Mouse (Mus musculus) heart, adult 18-20 months (tissue): Measurements from ENCODE around the gene Klhl29. TPM values are rescaled to one million over a fixed set of nuclear protein-coding genes. Genes with fewer than 3 reads are reported as not detected.

Experiments used
- DNase-seq, 2 experiments: peaks; one replicate each; pipeline ENCODE4 v3.0.0; 2021 to 2022; ENCODE audit warnings: mixed read lengths in 1 of 2
- total RNA-seq, 2 experiments: library from RNA; stranded (reverse); gene quantifications; 2 replicates each; pipeline ENCODE4 v1.2.3; 2021

Gene Klhl29
- total RNA-seq, 2 experiments from 2014 or later = 0.27 to 0.44 TPM

- peak; percentile 52 to 64 for DNase-seq
Measured at GRCm38 (mm10) chr12:5219913-5220575, 155.4 kb downstream of the Klhl29 start.

DNA sequence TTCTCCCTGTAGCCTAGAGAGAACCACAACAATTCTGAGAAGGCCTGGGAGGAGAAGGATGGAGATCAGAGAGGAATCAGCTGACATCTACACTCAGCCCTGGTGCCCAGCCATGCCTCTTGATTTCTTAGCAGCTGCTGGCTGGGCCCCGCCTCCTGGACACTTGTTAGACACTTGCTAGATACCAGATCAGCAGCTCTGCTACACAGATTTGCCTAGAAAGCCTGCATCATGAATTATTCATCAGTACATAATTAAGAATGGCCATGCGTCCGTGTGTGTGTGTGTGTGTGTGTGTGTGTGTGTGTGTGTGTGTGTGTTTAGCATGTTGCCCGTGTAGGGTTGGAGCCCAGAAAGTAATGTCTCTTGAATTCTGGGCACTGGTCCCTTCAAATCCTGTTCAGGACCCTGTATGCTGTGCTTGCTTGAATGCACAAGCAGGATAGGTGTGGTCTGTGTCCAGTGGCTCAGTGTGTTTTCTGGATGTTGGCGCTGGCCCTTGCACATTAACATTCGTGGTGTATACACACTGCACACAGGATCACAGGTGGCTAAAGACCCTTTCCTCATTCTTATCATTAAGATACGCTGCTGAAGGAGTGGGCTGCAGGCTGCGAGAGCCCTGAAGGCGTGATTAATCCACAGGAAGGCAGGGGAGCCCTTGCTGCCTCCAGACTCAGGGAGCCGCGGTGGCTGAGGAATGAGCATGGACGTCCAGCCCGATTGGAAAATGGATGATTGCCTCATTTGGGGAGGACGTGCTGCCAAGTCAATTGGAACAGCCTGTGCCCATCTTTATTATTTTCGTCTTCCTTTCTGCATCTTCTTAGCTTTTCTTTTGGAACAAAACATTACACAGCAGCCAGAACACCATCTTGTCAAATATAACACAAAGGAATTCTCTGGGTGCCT is 159.4 kb downstream of the Klhl29 start:
- peak; percentile 17 to 45 for DNase-seq

DNA sequence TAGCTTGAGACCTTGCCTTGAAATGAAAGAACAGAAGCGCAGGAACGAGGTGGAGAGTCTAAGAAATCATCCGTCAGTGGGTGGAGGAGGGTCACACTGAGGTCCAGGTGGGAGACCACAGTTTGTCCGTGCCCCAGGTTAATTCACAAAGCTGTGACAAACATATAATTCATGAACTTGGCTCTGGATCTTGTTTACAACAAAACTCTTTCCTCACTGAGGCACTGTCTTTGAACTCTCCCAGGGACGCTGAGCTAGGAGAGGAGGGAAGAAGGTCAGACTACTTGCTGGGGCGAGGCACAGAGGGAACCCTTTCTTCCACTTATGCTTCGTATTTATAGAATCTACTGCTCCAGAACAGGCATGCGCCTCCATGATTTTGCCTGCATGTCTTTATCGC is 161.2 kb downstream of the Klhl29 start:
- no peak for DNase-seq

GRCm38 (mm10) chr12:5213339-5214104 is 162.0 kb downstream of the Klhl29 start:
- DNase-seq = peak; percentile 73 to 78

- DNase-seq = no peak
Measured at GRCm38 (mm10) chr12:5211884-5212283, 163.6 kb downstream of the Klhl29 start.

GRCm38 (mm10) chr12:5210786-5211185 is 164.7 kb downstream of the Klhl29 start:
- DNase-seq = no peak

- DNase-seq = peak; percentile 22 to 47
Measured at GRCm38 (mm10) chr12:5207941-5208905, 167.3 kb downstream of the Klhl29 start.

DNA sequence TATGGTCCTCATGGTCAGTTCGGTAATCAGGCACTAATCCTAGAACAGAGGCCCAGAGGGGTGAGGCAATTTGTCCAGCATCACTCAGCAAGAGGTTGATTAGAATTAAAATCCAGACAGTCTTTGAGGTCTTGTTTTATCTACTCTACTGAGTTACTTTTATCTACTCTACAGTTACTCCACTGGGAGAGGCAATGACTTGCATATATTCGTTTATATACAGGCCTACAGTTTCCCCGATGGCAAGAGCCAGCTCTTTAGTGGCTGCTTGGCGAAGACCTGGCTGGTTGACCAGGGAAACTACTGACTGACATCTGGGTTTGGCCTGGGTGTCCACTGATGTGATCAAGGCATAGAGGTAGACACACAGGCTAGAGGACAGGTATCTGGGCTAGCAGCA is 168.3 kb downstream of the Klhl29 start:
- DNase-seq = no peak

GRCm38 (mm10) chr12:5204071-5204840 is 171.2 kb downstream of the Klhl29 start:
- no peak for DNase-seq

- no peak for DNase-seq
Measured at GRCm38 (mm10) chr12:5203385-5203784, 172.1 kb downstream of the Klhl29 start.

DNA sequence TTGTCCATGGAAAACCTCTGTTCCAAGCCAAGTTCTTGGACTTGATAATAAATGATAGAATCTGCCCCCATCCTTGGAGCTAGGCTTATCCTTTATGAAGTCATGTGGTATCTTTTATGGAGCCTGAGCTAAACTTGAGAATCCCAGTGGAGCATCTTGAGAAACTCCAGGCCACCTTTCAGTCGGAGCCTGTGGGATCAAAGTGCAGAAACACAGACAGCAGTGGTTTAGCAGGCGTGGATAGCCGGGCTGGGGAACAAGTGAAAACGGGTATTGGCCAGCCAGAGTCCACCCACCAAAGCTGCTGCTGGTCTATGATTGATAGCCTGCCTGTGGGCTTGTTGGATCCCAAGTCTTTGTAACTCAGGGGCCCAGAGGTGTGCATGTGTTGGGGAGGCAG is 177.2 kb downstream of the Klhl29 start:
- DNase-seq = no peak

- DNase-seq = no peak
Measured at GRCm38 (mm10) chr12:5194176-5194575, 181.3 kb downstream of the Klhl29 start.

DNA sequence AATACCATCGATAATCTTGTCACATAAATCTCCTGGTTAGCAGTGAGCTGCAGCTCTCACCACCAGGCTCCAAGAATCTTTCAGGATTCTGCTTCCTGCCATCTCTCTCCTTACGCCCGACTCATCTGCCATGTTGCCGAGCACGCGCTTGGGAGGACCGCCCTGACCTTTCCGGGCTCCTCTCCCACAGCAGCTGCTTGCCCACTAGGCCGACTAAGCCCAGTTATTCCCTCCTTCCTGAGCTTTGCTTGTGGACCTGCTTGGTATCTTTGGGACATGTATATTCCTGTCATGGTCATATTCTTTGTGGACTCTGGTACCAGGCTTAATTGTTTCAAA is 183.1 kb downstream of the Klhl29 start:
- no peak for DNase-seq

DNA sequence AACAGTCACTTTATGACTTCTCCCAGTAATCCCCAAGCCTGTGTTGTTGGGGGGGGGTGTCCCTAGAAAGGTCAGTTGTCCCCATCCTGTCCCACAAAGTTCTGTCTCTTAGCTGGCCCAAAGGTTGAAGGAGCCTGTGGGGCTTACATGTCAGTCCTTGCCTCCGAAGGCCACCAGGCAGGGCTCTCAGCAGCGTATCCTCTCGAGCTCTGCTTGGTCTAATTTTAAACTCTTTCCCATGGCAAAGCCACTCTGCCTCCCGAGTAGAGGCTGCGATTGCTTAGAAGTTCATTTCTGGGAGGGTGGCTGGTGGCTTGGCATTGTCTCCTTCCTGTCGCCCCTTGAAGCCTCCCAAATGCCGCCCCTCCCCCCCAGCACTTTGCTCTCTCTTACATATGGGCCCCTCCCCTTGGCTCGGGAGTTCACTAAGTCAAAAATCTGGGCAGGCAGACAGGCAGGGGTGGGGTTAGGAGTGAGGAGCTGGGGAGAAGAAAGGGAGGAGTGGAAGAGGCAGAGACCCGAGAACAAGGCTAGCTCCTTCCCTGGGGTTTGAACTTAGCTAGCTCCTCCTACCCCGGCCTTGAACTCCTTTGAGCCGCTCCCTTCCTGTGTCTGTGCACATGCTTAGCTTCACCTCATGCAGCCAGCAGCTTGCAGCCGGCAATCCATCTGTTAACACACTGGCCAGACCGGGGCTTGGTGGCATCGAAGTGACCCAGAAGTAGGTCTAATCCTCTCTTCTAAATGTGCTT is 183.7 kb downstream of the Klhl29 start:
- DNase-seq = peak; percentile 78 to 83

DNA sequence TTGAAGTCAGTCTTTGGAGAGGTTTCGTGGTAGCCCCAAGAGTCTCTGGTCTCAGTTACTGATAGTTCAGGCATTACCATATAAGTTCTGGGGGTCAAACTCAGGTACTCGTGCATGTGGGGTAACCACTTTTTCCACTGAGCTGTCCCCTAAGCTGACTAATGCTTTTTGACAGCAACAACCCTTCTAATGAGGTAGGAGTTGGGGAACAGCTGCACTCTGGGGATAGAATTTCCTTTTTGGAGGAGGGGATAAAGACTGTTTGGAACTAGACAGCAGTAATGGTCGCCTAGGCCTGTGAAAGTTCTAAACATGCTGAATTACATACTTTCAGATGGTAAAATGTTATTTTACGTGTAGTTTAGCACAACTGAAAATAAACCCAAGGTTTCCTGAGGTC is 184.3 kb downstream of the Klhl29 start:
- DNase-seq = no peak

- DNase-seq = no peak
Measured at GRCm38 (mm10) chr12:5189446-5190150, 185.9 kb downstream of the Klhl29 start.

GRCm38 (mm10) chr12:5188899-5189298 is 186.6 kb downstream of the Klhl29 start:
- DNase-seq = no peak

GRCm38 (mm10) chr12:5187773-5188333 is 187.6 kb downstream of the Klhl29 start:
- peak; percentile 36 to 47 for DNase-seq

DNA sequence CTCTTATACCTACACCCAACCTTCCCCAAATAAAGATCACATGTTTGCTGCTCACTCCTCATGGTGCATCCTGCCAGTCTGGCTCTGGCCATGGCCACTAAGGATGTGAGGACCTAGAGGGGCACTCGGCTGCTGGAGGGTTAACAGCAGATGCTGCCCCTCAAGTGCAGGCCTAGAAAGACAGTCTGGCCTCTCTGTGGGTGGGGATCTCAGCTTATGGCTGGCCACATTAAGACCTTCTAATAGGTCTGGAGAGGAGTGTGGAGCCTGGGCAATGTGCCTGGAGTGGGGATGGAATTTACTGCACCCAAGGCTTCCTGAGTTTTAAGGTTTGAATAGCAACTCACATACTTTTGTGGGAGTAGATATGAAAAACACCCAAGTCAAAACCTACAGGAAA is 188.8 kb downstream of the Klhl29 start:
- DNase-seq = peak in 1 of 2 experiments; percentile 16
